Mouse (Mus musculus): ENCODE measurements around the gene Med21. TPM values are rescaled to one million over a fixed set of nuclear protein-coding genes. Genes with fewer than 3 reads are reported as not detected.

Gene Med21
- polyA plus RNA-seq, 1 experiment from 2014 or later, result 156 TPM

DNA sequence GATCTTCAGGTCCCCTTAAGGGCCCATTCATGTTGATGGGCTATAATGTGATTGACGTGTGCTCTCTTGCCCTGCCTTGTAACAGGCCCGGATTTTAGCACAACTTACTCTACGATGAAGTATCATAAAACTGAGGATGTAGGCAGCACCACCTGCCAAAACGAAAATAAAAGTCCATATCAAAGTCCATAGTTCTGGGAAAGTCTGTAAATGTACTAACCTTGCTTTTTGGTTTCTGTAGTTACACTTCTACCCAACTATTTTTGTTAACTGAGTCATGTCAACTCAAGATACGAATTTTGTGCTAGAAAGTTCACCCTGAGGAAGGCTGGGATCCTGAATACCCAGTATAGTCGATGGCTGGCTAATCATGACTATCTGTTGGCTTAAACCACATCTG lies 1.4 kb upstream of the Med21 start:
- H3K4me1 ChIP-seq (ENCODE audit: control insufficient read depth in 2 of 2, insufficient read depth in 2 of 2, low read length in 2 of 2), result peaks cover 5 to 7% of the 10 kb centered on the region in 2 experiments; a peak in 3 of 4 replicates
- no peak overlapping the region for H3K4me2 ChIP-seq (ENCODE audit: low read length)
- no peaks in the 10 kb centered on the region for H3K27me3 ChIP-seq (ENCODE audit: control insufficient read depth, insufficient read depth, low read length)
- ATAC-seq (ENCODE audit: insufficient number of reproducible peaks, insufficient read depth, low FRiP score, low read depth), result no peak
- WGBS, result 80% methylated on average over 6 of the region's 6 CpGs
- no peak overlapping the region for H3K9ac ChIP-seq (ENCODE audit: low read length)
- H3K27ac ChIP-seq (replicated peaks in 1 of 2; ENCODE audit: control insufficient read depth in 1 of 2, insufficient read depth in 1 of 2, low read depth in 2 of 2, low read length in 2 of 2), result no peak overlapping the region
- no peaks in the 10 kb centered on the region for H3K36me3 ChIP-seq (ENCODE audit: control insufficient read depth, insufficient read depth, low read length)
- no peak overlapping the region for H3K4me3 ChIP-seq (ENCODE audit: control insufficient read depth in 1 of 2, insufficient read depth in 1 of 2, low read depth in 1 of 2, low read length in 2 of 2)
- H3K9me3 ChIP-seq (ENCODE audit: control insufficient read depth, low read length), result no peaks in the 10 kb centered on the region

DNA sequence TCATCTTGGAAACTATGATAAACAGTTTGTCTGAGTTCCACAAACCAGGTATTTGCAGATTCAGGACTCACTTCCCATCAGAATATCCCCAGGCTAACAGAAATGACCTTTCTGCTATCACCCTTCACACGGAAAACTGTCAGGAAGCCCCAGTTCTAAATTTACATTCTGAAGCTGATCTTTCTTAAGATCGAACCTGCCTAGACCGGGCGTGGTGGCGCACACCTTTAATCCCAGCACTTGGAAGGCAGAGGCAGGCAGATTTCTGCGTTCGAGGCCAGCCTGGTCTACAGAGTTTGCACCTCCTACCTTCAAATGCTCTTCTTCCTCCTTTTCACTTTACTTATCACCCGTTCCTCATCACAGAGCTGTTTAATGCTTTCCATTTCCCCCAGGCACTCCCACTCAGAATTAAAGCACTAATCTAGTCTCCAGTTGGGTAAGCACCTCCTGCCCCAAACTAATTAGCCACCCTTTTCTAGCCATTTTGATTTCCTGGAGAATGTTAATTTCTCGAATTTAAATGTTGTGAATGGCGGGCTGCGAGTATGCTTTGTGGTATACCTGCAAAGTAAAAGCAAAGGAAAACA lies 631 bp upstream of the Med21 start:
- WGBS, result 63% methylated on average over 11 of the region's 11 CpGs
- Histone ChIP-seq H3K4me3 (ENCODE audit: control insufficient read depth in 1 of 2, insufficient read depth in 1 of 2, low read depth in 1 of 2, low read length in 2 of 2) (peak overlapping the region; percentile 55 to 79), H3K9me3 (ENCODE audit: control insufficient read depth, low read length) (no peaks in the 10 kb centered on the region), H3K36me3 (ENCODE audit: control insufficient read depth, insufficient read depth, low read length) (no peaks in the 10 kb centered on the region), H3K9ac (ENCODE audit: low read length) (peak overlapping the region; percentile 86), H3K4me2 (ENCODE audit: low read length) (peak overlapping the region; percentile 71), H3K27me3 (ENCODE audit: control insufficient read depth, insufficient read depth, low read length) (no peaks in the 10 kb centered on the region), H3K27ac (replicated peaks in 1 of 2; ENCODE audit: control insufficient read depth in 1 of 2, insufficient read depth in 1 of 2, low read depth in 2 of 2, low read length in 2 of 2) (peak overlapping the region; percentile 61 to 77), H3K4me1 (ENCODE audit: control insufficient read depth in 2 of 2, insufficient read depth in 2 of 2, low read length in 2 of 2) (peaks cover 5 to 7% of the 10 kb centered on the region in 2 experiments; a peak in 3 of 4 replicates)
- no peak for ATAC-seq (ENCODE audit: insufficient number of reproducible peaks, insufficient read depth, low FRiP score, low read depth)

- WGBS, result 21% methylated on average over 11 of the region's 11 CpGs
- Histone ChIP-seq H3K4me1 (ENCODE audit: control insufficient read depth in 2 of 2, insufficient read depth in 2 of 2, low read length in 2 of 2) (peaks cover 5 to 7% of the 10 kb centered on the region in 2 experiments; a peak in 3 of 4 replicates), H3K4me3 (ENCODE audit: control insufficient read depth in 1 of 2, insufficient read depth in 1 of 2, low read depth in 1 of 2, low read length in 2 of 2) (peak overlapping the region; percentile 79), H3K9me3 (ENCODE audit: control insufficient read depth, low read length) (no peaks in the 10 kb centered on the region), H3K36me3 (ENCODE audit: control insufficient read depth, insufficient read depth, low read length) (0 out of 2 replicates have a peak, but pooled peaks cover 3% of the 10 kb centered on the region), H3K9ac (ENCODE audit: low read length) (peak overlapping the region; percentile 86), H3K4me2 (ENCODE audit: low read length) (peak overlapping the region; percentile 85), H3K27ac (replicated peaks in 1 of 2; ENCODE audit: control insufficient read depth in 1 of 2, insufficient read depth in 1 of 2, low read depth in 2 of 2, low read length in 2 of 2) (peak overlapping the region; percentile 88 to 91; a peak in 3 of 4 replicates), H3K27me3 (ENCODE audit: control insufficient read depth, insufficient read depth, low read length) (no peaks in the 10 kb centered on the region)
- ATAC-seq (ENCODE audit: insufficient number of reproducible peaks, insufficient read depth, low FRiP score, low read depth), result no peak
Measured at GRCm38 (mm10) chr6:146643184-146643570, 830 bp downstream of the Med21 start.

DNA sequence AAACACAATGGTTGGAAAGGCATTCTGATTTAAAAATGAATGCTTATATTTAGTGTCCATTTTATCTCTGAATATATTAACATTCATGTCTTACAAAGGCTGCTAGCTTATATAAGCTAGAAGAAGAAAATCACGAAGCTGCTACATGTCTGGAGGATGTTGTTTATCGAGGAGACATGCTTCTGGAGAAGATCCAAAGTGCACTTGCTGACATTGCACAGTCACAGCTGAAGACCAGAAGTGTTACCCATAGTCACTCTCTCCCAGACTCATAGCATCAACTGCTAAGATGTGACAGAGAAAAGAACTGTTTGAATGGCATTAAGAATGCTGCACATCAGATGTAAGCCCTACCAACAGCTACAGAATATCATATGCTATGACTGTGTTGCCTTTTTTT lies 7.7 kb downstream of the Med21 start:
- Histone ChIP-seq H3K4me2 (ENCODE audit: low read length) (no peak overlapping the region), H3K9me3 (ENCODE audit: control insufficient read depth, low read length) (no peaks in the 10 kb centered on the region), H3K4me3 (ENCODE audit: control insufficient read depth in 1 of 2, insufficient read depth in 1 of 2, low read depth in 1 of 2, low read length in 2 of 2) (no peak overlapping the region), H3K27ac (replicated peaks in 1 of 2; ENCODE audit: control insufficient read depth in 1 of 2, insufficient read depth in 1 of 2, low read depth in 2 of 2, low read length in 2 of 2) (no peak overlapping the region), H3K9ac (ENCODE audit: low read length) (no peak overlapping the region), H3K36me3 (ENCODE audit: control insufficient read depth, insufficient read depth, low read length) (peaks cover 35% of the 10 kb centered on the region), H3K4me1 (ENCODE audit: control insufficient read depth in 2 of 2, insufficient read depth in 2 of 2, low read length in 2 of 2) (peaks cover 0 to 8% of the 10 kb centered on the region in 2 experiments; a peak in 1 of 4 replicates), H3K27me3 (ENCODE audit: control insufficient read depth, insufficient read depth, low read length) (no peaks in the 10 kb centered on the region)
- ATAC-seq (ENCODE audit: insufficient number of reproducible peaks, insufficient read depth, low FRiP score, low read depth), result no peak
- WGBS, result 69% methylated on average over 2 of the region's 2 CpGs

DNA sequence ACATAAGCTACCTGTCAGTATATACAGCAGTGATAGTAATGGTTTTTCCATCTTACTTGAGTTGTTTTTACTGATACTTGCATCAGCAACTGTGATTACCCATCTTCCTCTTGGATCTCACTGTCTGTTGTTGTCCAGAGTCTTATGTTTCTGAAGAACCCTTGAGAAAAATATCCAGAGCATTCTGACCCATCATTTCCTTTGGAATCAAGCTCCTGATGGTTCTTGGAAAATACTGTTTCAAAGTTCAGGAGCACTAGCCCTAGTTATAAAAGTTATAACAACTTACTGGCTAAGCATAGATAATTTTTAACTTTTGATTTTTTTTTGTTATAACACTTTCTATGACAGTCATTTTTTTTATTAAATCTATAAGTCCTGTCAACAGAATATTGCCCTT lies 9.1 kb downstream of the Med21 start:
- H3K27me3 ChIP-seq (ENCODE audit: control insufficient read depth, insufficient read depth, low read length), result no peaks in the 10 kb centered on the region
- no peak for ATAC-seq (ENCODE audit: insufficient number of reproducible peaks, insufficient read depth, low FRiP score, low read depth)
- peaks cover 0 to 8% of the 10 kb centered on the region in 2 experiments; a peak in 1 of 4 replicates for H3K4me1 ChIP-seq (ENCODE audit: control insufficient read depth in 2 of 2, insufficient read depth in 2 of 2, low read length in 2 of 2)
- no peak overlapping the region for H3K4me3 ChIP-seq (ENCODE audit: control insufficient read depth in 1 of 2, insufficient read depth in 1 of 2, low read depth in 1 of 2, low read length in 2 of 2)
- no peak overlapping the region for H3K27ac ChIP-seq (replicated peaks in 1 of 2; ENCODE audit: control insufficient read depth in 1 of 2, insufficient read depth in 1 of 2, low read depth in 2 of 2, low read length in 2 of 2)
- peaks cover 35% of the 10 kb centered on the region for H3K36me3 ChIP-seq (ENCODE audit: control insufficient read depth, insufficient read depth, low read length)
- no peak overlapping the region for H3K4me2 ChIP-seq (ENCODE audit: low read length)
- no peak overlapping the region for H3K9ac ChIP-seq (ENCODE audit: low read length)
- no peaks in the 10 kb centered on the region for H3K9me3 ChIP-seq (ENCODE audit: control insufficient read depth, low read length)

DNA sequence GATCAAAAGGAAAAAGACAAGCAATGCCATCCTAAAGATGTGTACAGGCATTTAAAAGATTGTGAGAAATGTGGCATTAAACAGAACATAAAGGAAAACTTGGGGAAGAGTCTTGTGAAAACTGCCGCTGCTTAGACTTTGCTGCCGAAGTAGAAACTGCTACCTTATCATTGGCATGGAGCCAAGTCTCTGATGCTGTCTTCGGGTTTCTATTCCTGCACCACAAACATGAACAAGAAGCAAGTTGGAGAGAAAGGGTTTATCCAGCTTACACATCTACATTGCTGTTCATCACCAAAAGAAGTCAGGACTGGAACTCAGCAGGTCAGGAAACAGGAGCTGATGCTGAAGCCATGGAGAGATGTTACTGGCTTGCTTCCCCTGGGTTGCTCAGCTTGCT lies 10.8 kb downstream of the Med21 start:
- 0 out of 2 replicates have a peak overlapping the region, but pooled peaks have one; percentile 9 for H3K4me2 ChIP-seq (ENCODE audit: low read length)
- no peak for ATAC-seq (ENCODE audit: insufficient number of reproducible peaks, insufficient read depth, low FRiP score, low read depth)
- no peak overlapping the region for H3K27ac ChIP-seq (replicated peaks in 1 of 2; ENCODE audit: control insufficient read depth in 1 of 2, insufficient read depth in 1 of 2, low read depth in 2 of 2, low read length in 2 of 2)

GRCm38 (mm10) chr6:146660591-146660990 lies 18.2 kb downstream of the Med21 start:
- Histone ChIP-seq H3K9me3 (ENCODE audit: control insufficient read depth, low read length) (no peaks in the 10 kb centered on the region), H3K4me1 (ENCODE audit: control insufficient read depth in 2 of 2, insufficient read depth in 2 of 2, low read length in 2 of 2) (peaks cover 10 to 11% of the 10 kb centered on the region in 2 experiments), H3K4me3 (ENCODE audit: control insufficient read depth in 1 of 2, insufficient read depth in 1 of 2, low read depth in 1 of 2, low read length in 2 of 2) (no peak overlapping the region), H3K36me3 (ENCODE audit: control insufficient read depth, insufficient read depth, low read length) (no peaks in the 10 kb centered on the region), H3K27ac (replicated peaks in 1 of 2; ENCODE audit: control insufficient read depth in 1 of 2, insufficient read depth in 1 of 2, low read depth in 2 of 2, low read length in 2 of 2) (no peak overlapping the region), H3K4me2 (ENCODE audit: low read length) (no peak overlapping the region), H3K9ac (ENCODE audit: low read length) (no peak overlapping the region), H3K27me3 (ENCODE audit: control insufficient read depth, insufficient read depth, low read length) (no peaks in the 10 kb centered on the region)
- peak; percentile 36; the same call in 1 of the 2 replicates for ATAC-seq (ENCODE audit: insufficient number of reproducible peaks, insufficient read depth, low FRiP score, low read depth)
- 35% methylated on average over 2 of the region's 2 CpGs for WGBS

More for the DNA sequence above, 10.8 kb downstream of the Med21 start:
- Histone ChIP-seq H3K9ac (ENCODE audit: low read length) (no peak overlapping the region), H3K9me3 (ENCODE audit: control insufficient read depth, low read length) (no peaks in the 10 kb centered on the region), H3K27me3 (ENCODE audit: control insufficient read depth, insufficient read depth, low read length) (no peaks in the 10 kb centered on the region), H3K4me1 (ENCODE audit: control insufficient read depth in 2 of 2, insufficient read depth in 2 of 2, low read length in 2 of 2) (peaks cover 0 to 8% of the 10 kb centered on the region in 2 experiments; a peak in 1 of 4 replicates), H3K4me3 (ENCODE audit: control insufficient read depth in 1 of 2, insufficient read depth in 1 of 2, low read depth in 1 of 2, low read length in 2 of 2) (no peak overlapping the region), H3K36me3 (ENCODE audit: control insufficient read depth, insufficient read depth, low read length) (peaks cover 32% of the 10 kb centered on the region)
- 9% methylated on average over 3 of the region's 3 CpGs for WGBS

DNA sequence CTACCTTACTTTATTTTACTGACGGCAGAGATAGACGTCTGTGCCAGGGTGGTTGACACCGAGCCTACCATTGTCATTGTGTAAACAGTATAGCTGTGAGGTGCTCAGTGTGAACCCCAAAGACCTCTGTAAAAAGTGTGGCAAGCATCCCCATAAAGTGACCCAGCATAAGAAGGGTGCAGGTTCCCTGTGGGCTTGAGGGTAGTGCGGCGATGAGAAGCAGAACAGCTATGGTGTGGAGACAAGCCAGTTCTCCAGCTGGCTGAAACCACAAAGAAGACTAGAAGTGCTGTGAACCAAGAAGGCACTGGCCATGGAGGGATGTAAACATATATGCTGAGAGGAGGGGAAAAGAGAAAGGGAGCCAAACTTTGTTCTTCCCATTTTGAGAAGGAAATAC lies 19.3 kb downstream of the Med21 start:
- Histone ChIP-seq H3K4me2 (ENCODE audit: low read length) (no peak overlapping the region), H3K9ac (ENCODE audit: low read length) (no peak overlapping the region), H3K36me3 (ENCODE audit: control insufficient read depth, insufficient read depth, low read length) (no peaks in the 10 kb centered on the region), H3K27me3 (ENCODE audit: control insufficient read depth, insufficient read depth, low read length) (no peaks in the 10 kb centered on the region), H3K9me3 (ENCODE audit: control insufficient read depth, low read length) (no peaks in the 10 kb centered on the region), H3K27ac (replicated peaks in 1 of 2; ENCODE audit: control insufficient read depth in 1 of 2, insufficient read depth in 1 of 2, low read depth in 2 of 2, low read length in 2 of 2) (no peak overlapping the region), H3K4me1 (ENCODE audit: control insufficient read depth in 2 of 2, insufficient read depth in 2 of 2, low read length in 2 of 2) (peaks cover 10 to 11% of the 10 kb centered on the region in 2 experiments), H3K4me3 (ENCODE audit: control insufficient read depth in 1 of 2, insufficient read depth in 1 of 2, low read depth in 1 of 2, low read length in 2 of 2) (no peak overlapping the region)
- WGBS, result 82% methylated on average over 5 of the region's 5 CpGs
- ATAC-seq (ENCODE audit: insufficient number of reproducible peaks, insufficient read depth, low FRiP score, low read depth), result no peak

All from heart, embryonic 14.5 days (tissue).